Mouse (Mus musculus) heart, adult 2 months (tissue): ENCODE results near the gene Crybg2.

Experiments
- CTCF ChIP-seq: fragments of 200-600 bp; IDR thresholded peaks from 2 replicates; pipeline ENCODE4 v1.8.1; 2022; ENCODE audit warnings: antibody characterized with exemption, mild to moderate bottlenecking, moderate library complexity
- EP300 ChIP-seq: fragments of 200-500 bp; IDR thresholded peaks from 2 replicates; pipeline ENCODE4 v1.6.1; 2011; ENCODE audit warnings: low read depth, low read length, control low read depth; ENCODE audit not compliant: insufficient read depth

- TF ChIP-seq CTCF: no peak
- no peak for TF ChIP-seq EP300
Observed at GRCm38 (mm10) chr4:134043041-134043440, 17.6 kb upstream of the Crybg2 start.
